Mouse (Mus musculus) midbrain, embryonic 13.5 days (tissue): Measurements from ENCODE around the gene Wdr75. TPM values are rescaled to one million over a fixed set of nuclear protein-coding genes. Genes with fewer than 3 reads are reported as not detected.

Source experiments
- polyA plus RNA-seq: library from polyadenylated mRNA; unstranded; fragments of >200 nt; fragmentation: Nextera tagmentation; extraction: Ambion mirVana; gene quantifications from 2 replicates; pipeline ENCODE4 v1.2.1, GENCODE M21; 2015

The Wdr75 gene
- polyA plus RNA-seq, 1 experiment from 2014 or later = 74.1 TPM

Other genes starting within 250 kb of the Wdr75 start
- not detected in 2 replicates for gene Gm5269, start 95.1 kb downstream of the Wdr75 start, polyA plus RNA-seq
- gene Slc40a1, start 131.4 kb downstream of the Wdr75 start, polyA plus RNA-seq = 27.5 and 30.0 TPM in 2 replicates